Mouse (Mus musculus) embryonic facial prominence, embryonic 10.5 days (tissue): ENCODE data around the gene 4833427G06Rik. TPM values are rescaled to one million over a fixed set of nuclear protein-coding genes. Genes with fewer than 3 reads are reported as not detected.

Experiments
- DNase-seq: peaks from one replicate; pipeline ENCODE4 v3.0.0-alpha.2; 2017; ENCODE audit warnings: low spot score
- H3K27ac ChIP-seq: fragments of 300-500 bp; sonication (generic); replicated peaks from 2 replicates; pipeline ENCODE4 v1.5.1; 2016; ENCODE audit warnings: mild to moderate bottlenecking
- H3K27me3 ChIP-seq: fragments of 300-500 bp; sonication (generic); replicated peaks from 2 replicates; pipeline ENCODE4 v1.6.1; 2016; ENCODE audit warnings: low read depth, mild to moderate bottlenecking; ENCODE audit not compliant: poor library complexity, severe bottlenecking
- H3K36me3 ChIP-seq: fragments of 300-500 bp; sonication (generic); replicated peaks from 2 replicates; pipeline ENCODE4 v1.6.1; 2016; ENCODE audit warnings: mild to moderate bottlenecking, moderate library complexity
- H3K4me1 ChIP-seq: fragments of 300-500 bp; sonication (generic); 2 replicates; pipeline ENCODE4 v1.6.1; 2016
- H3K4me3 ChIP-seq: fragments of 300-500 bp; sonication (generic); 2 replicates; pipeline ENCODE4 v1.5.1; 2016; ENCODE audit warnings: mild to moderate bottlenecking, moderate library complexity
- H3K9me3 ChIP-seq: fragments of 300-500 bp; sonication (generic); 2 replicates; pipeline ENCODE4 v1.6.1; 2016; ENCODE audit warnings: mild to moderate bottlenecking
- WGBS: fragments of 180-500 bp; shearing (Covaris S2); methylation state at CpG from one replicate; pipeline ENCODE4 v1.1.7; 2016; 5-methylcytosine and 5-hydroxymethylcytosine counted together
- polyA plus RNA-seq: library from polyadenylated mRNA; unstranded; fragments of >200 nt; fragmentation: Nextera tagmentation; extraction: Ambion mirVana; gene quantifications from 2 replicates; pipeline ENCODE4 v1.2.1, GENCODE M21; 2016

The 4833427G06Rik gene
- polyA plus RNA-seq, 1 experiment from 2014 or later: not detected

- Histone ChIP-seq H3K36me3 (no peaks in the 10 kb centered on the region), H3K4me1 (peaks cover 22% of the 10 kb centered on the region), H3K9me3 (no peaks in the 10 kb centered on the region), H3K27ac (peak overlapping the region; percentile 86), H3K27me3 (peaks cover 45% of the 10 kb centered on the region), H3K4me3 (peak overlapping the region; percentile 76)
- DNase-seq: peak; percentile 81
- 10% methylated on average over 30 of the region's 30 CpGs for WGBS
Observed at GRCm38 (mm10) chr9:51103808-51104514, 2.1 kb upstream of the 4833427G06Rik start.

- 1% methylated on average over 44 of the region's 44 CpGs for WGBS
- H3K9me3 ChIP-seq: no peaks in the 10 kb centered on the region
- H3K36me3 ChIP-seq: no peaks in the 10 kb centered on the region
- H3K4me1 ChIP-seq: peaks cover 22% of the 10 kb centered on the region
- DNase-seq: peak; percentile 75
- peak overlapping the region; percentile 86 for H3K27ac ChIP-seq
- peak overlapping the region; percentile 76 for H3K4me3 ChIP-seq
- peaks cover 45% of the 10 kb centered on the region for H3K27me3 ChIP-seq
Observed at GRCm38 (mm10) chr9:51102963-51103807, 1.3 kb upstream of the 4833427G06Rik start.

- no peaks in the 10 kb centered on the region for H3K4me1 ChIP-seq
- no peak overlapping the region for H3K27ac ChIP-seq
- WGBS: 66% methylated on average over 2 of the region's 2 CpGs
- no peak for DNase-seq
- H3K9me3 ChIP-seq: no peaks in the 10 kb centered on the region
- no peaks in the 10 kb centered on the region for H3K36me3 ChIP-seq
- peaks cover 18% of the 10 kb centered on the region for H3K27me3 ChIP-seq
- H3K4me3 ChIP-seq: no peak overlapping the region
Observed at GRCm38 (mm10) chr9:51096306-51096705, 5.6 kb downstream of the 4833427G06Rik start.

- no peak for DNase-seq
Observed at GRCm38 (mm10) chr9:51093697-51094096, 8.2 kb downstream of the 4833427G06Rik start.

GRCm38 (mm10) chr9:51081614-51082013 is 20.3 kb downstream of the 4833427G06Rik start:
- Histone ChIP-seq H3K27me3 (no peaks in the 10 kb centered on the region; the same call in 1 of the 2 replicates), H3K27ac (no peak overlapping the region), H3K4me3 (no peak overlapping the region), H3K4me1 (peaks cover 9% of the 10 kb centered on the region), H3K9me3 (no peaks in the 10 kb centered on the region), H3K36me3 (no peaks in the 10 kb centered on the region)
- WGBS: 86% methylated on average over 5 of the region's 5 CpGs
- DNase-seq: no peak

More at GRCm38 (mm10) chr9:51093697-51094096, 8.2 kb downstream of the 4833427G06Rik start:
- Histone ChIP-seq H3K4me1 (no peaks in the 10 kb centered on the region), H3K4me3 (no peak overlapping the region), H3K27me3 (no peaks in the 10 kb centered on the region), H3K9me3 (no peaks in the 10 kb centered on the region), H3K27ac (no peak overlapping the region), H3K36me3 (no peaks in the 10 kb centered on the region)
- 78% methylated on average over 5 of the region's 5 CpGs for WGBS

DNA sequence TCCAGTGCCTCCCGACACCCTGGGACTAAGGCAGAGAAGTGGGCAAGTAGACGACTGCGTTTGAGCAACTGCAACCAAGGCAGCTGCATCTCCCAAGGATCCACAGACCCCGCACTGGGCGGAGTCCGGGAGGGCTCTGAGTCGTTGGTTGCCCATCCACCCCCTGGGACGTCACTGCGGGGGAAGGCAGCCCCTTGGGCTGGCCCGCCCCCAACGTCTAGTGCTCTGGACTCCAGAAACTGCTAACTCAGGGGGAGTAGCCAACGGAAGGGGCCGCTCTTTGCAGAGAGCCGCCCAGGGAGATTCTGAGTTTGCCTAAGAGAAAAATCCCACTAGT is 24.9 kb downstream of the 4833427G06Rik start, which contains the start of gene Layn:
Gene Layn, minus strand, starts transcription at position 116 of the 337 bp plus-strand sequence.
- peak; percentile 88 for DNase-seq
- H3K27ac ChIP-seq: peak within 1 kb of the TSS; percentile 66
- H3K36me3 ChIP-seq: no peaks in the 10 kb centered on the region
- peaks cover 5% of the 10 kb centered on the region for H3K27me3 ChIP-seq
- under 1% methylated on average over 14 of the region's 14 CpGs for WGBS
- peaks cover 21% of the 10 kb centered on the region for H3K4me1 ChIP-seq
- H3K4me3 ChIP-seq: peak within 1 kb of the TSS; percentile 62
- H3K9me3 ChIP-seq: no peaks in the 10 kb centered on the region

- peak overlapping the region; percentile 62 for H3K4me3 ChIP-seq
- H3K36me3 ChIP-seq: no peaks in the 10 kb centered on the region
- no peaks in the 10 kb centered on the region for H3K9me3 ChIP-seq
- DNase-seq: peak; percentile 47
- peak overlapping the region; percentile 59 for H3K27ac ChIP-seq
- peaks cover 21% of the 10 kb centered on the region for H3K4me1 ChIP-seq
- peaks cover 5% of the 10 kb centered on the region for H3K27me3 ChIP-seq
- under 1% methylated on average over 17 of the region's 17 CpGs for WGBS
Observed at GRCm38 (mm10) chr9:51076300-51076978, 25.4 kb downstream of the 4833427G06Rik start.

- Histone ChIP-seq H3K36me3 (no peaks in the 10 kb centered on the region), H3K27ac (no peak overlapping the region; the same call in 1 of the 2 replicates), H3K9me3 (no peaks in the 10 kb centered on the region), H3K4me3 (peak overlapping the region; percentile 62), H3K4me1 (peaks cover 21% of the 10 kb centered on the region), H3K27me3 (peaks cover 5% of the 10 kb centered on the region)
- 24% methylated on average over 3 of the region's 3 CpGs for WGBS
- peak; percentile 9 for DNase-seq
Observed at GRCm38 (mm10) chr9:51075780-51076179, 26.1 kb downstream of the 4833427G06Rik start.

- H3K36me3 ChIP-seq: no peaks in the 10 kb centered on the region
Observed at GRCm38 (mm10) chr9:51070801-51071200, 31.1 kb downstream of the 4833427G06Rik start.

GRCm38 (mm10) chr9:51068202-51068601 is 33.7 kb downstream of the 4833427G06Rik start:
- Histone ChIP-seq H3K27me3 (no peaks in the 10 kb centered on the region), H3K27ac (no peak overlapping the region), H3K4me3 (no peak overlapping the region), H3K9me3 (no peaks in the 10 kb centered on the region), H3K4me1 (0 out of 2 replicates have a peak, but pooled peaks cover 4% of the 10 kb centered on the region), H3K36me3 (no peaks in the 10 kb centered on the region)
- DNase-seq: no peak
- 74% methylated on average over 3 of the region's 3 CpGs for WGBS

More at GRCm38 (mm10) chr9:51070801-51071200, 31.1 kb downstream of the 4833427G06Rik start:
- WGBS: 86% methylated on average over 4 of the region's 4 CpGs
- no peak for DNase-seq
- H3K4me3 ChIP-seq: no peak overlapping the region
- peaks cover 8% of the 10 kb centered on the region for H3K4me1 ChIP-seq
- H3K27ac ChIP-seq: no peak overlapping the region
- peaks cover 5% of the 10 kb centered on the region for H3K27me3 ChIP-seq
- no peaks in the 10 kb centered on the region for H3K9me3 ChIP-seq

GRCm38 (mm10) chr9:51060601-51061000 is 41.3 kb downstream of the 4833427G06Rik start, which contains the start of gene Btg4:
Gene Btg4, plus strand, starts transcription at chr9:51060901.
- Histone ChIP-seq H3K27me3 (no peaks in the 10 kb centered on the region), H3K9me3 (no peaks in the 10 kb centered on the region), H3K4me3 (no peak within 1 kb of the TSS), H3K27ac (no peak within 1 kb of the TSS), H3K4me1 (no peaks in the 10 kb centered on the region), H3K36me3 (no peaks in the 10 kb centered on the region)
- WGBS: 71% methylated on average over 2 of the region's 2 CpGs
- DNase-seq: no peak

GRCm38 (mm10) chr9:51058951-51059521 is 42.8 kb downstream of the 4833427G06Rik start:
- H3K9me3 ChIP-seq: no peaks in the 10 kb centered on the region
- no peak overlapping the region for H3K4me3 ChIP-seq
- no peaks in the 10 kb centered on the region for H3K4me1 ChIP-seq
- no peak overlapping the region for H3K27ac ChIP-seq
- 81% methylated on average over 4 of the region's 4 CpGs for WGBS
- no peak for DNase-seq
- H3K36me3 ChIP-seq: no peaks in the 10 kb centered on the region
- H3K27me3 ChIP-seq: no peaks in the 10 kb centered on the region
